Mouse (Mus musculus) left cerebral cortex, adult 8-10 months (tissue): Measurements from ENCODE around the gene Sapcd1. TPM values are rescaled to one million over a fixed set of nuclear protein-coding genes. Genes with fewer than 3 reads are reported as not detected.

Experiments
- DNase-seq, 2 experiments: peaks; one replicate each; pipeline ENCODE4 v3.0.0; 2022; ENCODE audit warnings: low spot score in 2 of 2
- total RNA-seq, 4 experiments: library from RNA; stranded (reverse); gene quantifications; 2 replicates each; pipeline ENCODE4 v1.2.4; 2022

Sapcd1 gene
- total RNA-seq, 4 experiments from 2014 or later: 0.59 to 0.67 TPM; not detected in 2

DNA sequence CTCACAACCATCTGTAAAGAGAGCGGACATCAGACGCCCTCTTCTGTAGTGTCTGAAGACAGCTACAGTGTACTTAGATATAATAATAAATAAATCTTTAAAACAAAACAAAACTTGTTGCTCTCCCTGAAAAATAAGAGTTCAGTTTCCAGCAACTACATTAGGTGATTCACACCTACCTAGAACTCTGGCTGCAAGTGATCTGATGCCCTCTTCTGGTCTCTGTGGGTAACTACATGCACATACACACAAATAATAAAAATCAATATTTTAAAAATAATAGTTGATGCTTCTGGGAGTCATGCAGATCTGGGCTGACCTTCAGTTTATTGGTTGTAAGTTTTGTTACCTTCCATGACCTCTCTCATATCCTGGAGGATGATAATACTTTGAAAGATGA is 43.6 kb downstream of the Sapcd1 start:
- no peak for DNase-seq

- no peak for DNase-seq
Observed at GRCm38 (mm10) chr17:34982328-34982727, 45.5 kb downstream of the Sapcd1 start.

DNA sequence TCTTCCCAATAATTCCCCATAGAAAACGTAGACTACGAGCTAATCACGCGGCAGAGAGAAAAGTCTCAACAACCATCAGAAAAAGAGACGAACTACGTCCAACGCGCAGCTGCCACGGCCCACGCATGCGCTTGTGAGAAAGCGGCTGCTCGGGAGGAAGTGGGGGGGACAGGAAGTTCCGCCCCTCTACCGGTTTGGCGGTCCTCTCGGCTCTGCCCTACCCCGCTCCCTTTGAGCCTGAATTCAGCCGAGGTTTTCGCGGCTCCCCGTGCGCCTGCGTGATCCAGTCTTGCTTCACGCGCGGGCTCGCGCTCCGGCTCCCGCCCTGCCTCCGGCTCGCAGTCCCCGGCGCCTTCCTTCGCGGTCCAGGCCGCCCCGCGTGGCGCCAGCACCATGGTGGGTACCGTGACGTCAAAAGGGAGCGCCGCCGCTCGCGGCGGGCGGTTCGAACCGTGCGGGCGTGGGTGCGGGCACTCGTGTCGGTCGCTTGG is 46.1 kb downstream of the Sapcd1 start, which contains the start of gene Lsm2:
Gene Lsm2, plus strand, starts transcription at position 173 of the 491 bp plus-strand sequence.
- peak; percentile 88 to 90 for DNase-seq

- no peak for DNase-seq
Observed at GRCm38 (mm10) chr17:34980655-34981054, 47.2 kb downstream of the Sapcd1 start.

- DNase-seq: no peak
Observed at GRCm38 (mm10) chr17:34979631-34980030, 48.2 kb downstream of the Sapcd1 start.

- DNase-seq: no peak
Observed at GRCm38 (mm10) chr17:34978239-34978638, 49.6 kb downstream of the Sapcd1 start.

DNA sequence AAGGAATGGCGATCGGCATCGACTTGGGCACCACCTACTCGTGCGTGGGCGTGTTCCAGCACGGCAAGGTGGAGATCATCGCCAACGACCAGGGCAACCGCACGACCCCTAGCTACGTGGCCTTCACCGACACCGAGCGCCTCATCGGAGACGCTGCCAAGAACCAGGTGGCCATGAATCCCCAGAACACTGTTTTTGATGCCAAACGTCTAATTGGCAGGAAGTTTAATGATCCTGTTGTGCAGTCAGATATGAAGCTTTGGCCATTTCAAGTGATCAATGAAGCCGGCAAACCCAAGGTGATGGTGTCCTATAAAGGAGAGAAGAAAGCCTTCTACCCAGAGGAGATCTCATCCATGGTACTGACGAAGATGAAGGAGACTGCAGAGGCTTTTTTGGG is 50.8 kb downstream of the Sapcd1 start:
- DNase-seq: no peak

Other genes with a start within 250 kb of the Sapcd1 start
- gene Cyp21a1, start 223.5 kb downstream of the Sapcd1 start, total RNA-seq: 1 to 10 TPM in 2 of 4 experiments, not detected in 2; 3.1 to 3.7 TPM
- 10 to 100 TPM; 45.3 to 49.5 (median 47.7) TPM for gene Stk19, start 191.1 kb downstream of the Sapcd1 start, total RNA-seq
- 10 to 100 TPM; 31.8 to 37.2 (median 34.0) TPM for gene Dxo, start 191.0 kb downstream of the Sapcd1 start, total RNA-seq
- gene Skiv2l, start 177.8 kb downstream of the Sapcd1 start, total RNA-seq: 10 to 100 TPM; 61.1 to 73.1 (median 67.3) TPM
- 10 to 100 TPM; 34.8 to 38.3 (median 37.2) TPM for gene Nelfe, start 177.6 kb downstream of the Sapcd1 start, total RNA-seq
- under 1 TPM in 1 of 4 experiments, not detected in 3; 0.43 TPM for gene Cfb, start 165.5 kb downstream of the Sapcd1 start, total RNA-seq
- gene Zbtb12, start 148.5 kb downstream of the Sapcd1 start, total RNA-seq: 1 to 10 TPM; 8.3 to 9.1 (median 9.0) TPM
- not detected for gene Gm20547, start 146.0 kb downstream of the Sapcd1 start, total RNA-seq
- gene C2, start 129.8 kb downstream of the Sapcd1 start, total RNA-seq: 1 to 10 TPM; 1.6 to 5.9 (median 4.0) TPM
- gene Ehmt2, start 129.5 kb downstream of the Sapcd1 start, total RNA-seq: 100 to 1,000 TPM; 182 to 191 (median 185) TPM
- under 1 TPM; 0.33 to 0.66 (median 0.51) TPM for gene Slc44a4, start 113.5 kb downstream of the Sapcd1 start, total RNA-seq
- 10 to 100 TPM; 40.1 to 44.4 (median 42.7) TPM for gene Neu1, start 96.8 kb downstream of the Sapcd1 start, total RNA-seq
- gene Hspa1b, start 68.8 kb downstream of the Sapcd1 start, total RNA-seq: 10 to 100 TPM in 2 of 4 experiments, 1 to 10 TPM in 2; 6.9 to 13.1 (median 10.4) TPM
- gene Gm20481, start 58.1 kb downstream of the Sapcd1 start, total RNA-seq: not detected
- 10 to 100 TPM; 11.9 to 17.5 (median 13.7) TPM for gene Hspa1a, start 55.9 kb downstream of the Sapcd1 start, total RNA-seq
- gene Hspa1l, start 55.3 kb downstream of the Sapcd1 start, total RNA-seq: under 1 TPM; 0.24 to 0.72 (median 0.58) TPM
- gene Lsm2, start 46.2 kb downstream of the Sapcd1 start, total RNA-seq: 10 to 100 TPM; 14.1 to 22.5 (median 17.3) TPM
- gene Vars, start 27.0 kb downstream of the Sapcd1 start, total RNA-seq: 10 to 100 TPM; 43.5 to 53.0 (median 48.2) TPM
- 1 to 10 TPM in 3 of 4 experiments, under 1 TPM in 1; 0.95 to 1.5 (median 1.3) TPM for gene Vwa7, start 11.4 kb downstream of the Sapcd1 start, total RNA-seq
- gene Msh5, start 18.7 kb upstream of the Sapcd1 start, total RNA-seq: 1 to 10 TPM in 1 of 4 experiments, under 1 TPM in 2, not detected in 1; 0.34 to 1.2 (median 0.78) TPM
- 10 to 100 TPM; 10.2 to 18.3 (median 11.8) TPM for gene Clic1, start 21.9 kb upstream of the Sapcd1 start, total RNA-seq
- 10 to 100 TPM; 13.1 to 20.2 (median 14.8) TPM for gene Ddah2, start 31.0 kb upstream of the Sapcd1 start, total RNA-seq
- gene Ly6g6c, start 37.4 kb upstream of the Sapcd1 start, total RNA-seq: not detected
- gene Mpig6b, start 38.2 kb upstream of the Sapcd1 start, total RNA-seq: under 1 TPM in 1 of 4 experiments, not detected in 3; 0.15 TPM
- 1 to 10 TPM; 3.7 to 4.9 (median 4.0) TPM for gene Ly6g6e, start 48.9 kb upstream of the Sapcd1 start, total RNA-seq
- gene Ly6g6d, start 50.0 kb upstream of the Sapcd1 start, total RNA-seq: 1 to 10 TPM in 3 of 4 experiments, under 1 TPM in 1; 0.70 to 1.8 (median 1.3) TPM
- under 1 TPM in 2 of 4 experiments, not detected in 2; 0.50 to 0.54 TPM for gene Ly6g6f, start 57.6 kb upstream of the Sapcd1 start, total RNA-seq
- 100 to 1,000 TPM; 117 to 125 (median 121) TPM for gene Abhd16a, start 61.2 kb upstream of the Sapcd1 start, total RNA-seq
- not detected for gene Ly6g5c, start 80.3 kb upstream of the Sapcd1 start, total RNA-seq
- gene Ly6g5b, start 87.4 kb upstream of the Sapcd1 start, total RNA-seq: under 1 TPM; 0.32 to 1.00 (median 0.46) TPM
- gene Gpank1, start 93.4 kb upstream of the Sapcd1 start, total RNA-seq: 10 to 100 TPM; 19.7 to 24.5 (median 22.8) TPM
- 100 to 1,000 TPM; 188 to 228 (median 194) TPM for gene Csnk2b, start 94.0 kb upstream of the Sapcd1 start, total RNA-seq
- 10 to 100 TPM; 25.6 to 34.3 (median 30.1) TPM for gene D17H6S53E, start 98.4 kb upstream of the Sapcd1 start, total RNA-seq
- not detected for gene Apom, start 104.0 kb upstream of the Sapcd1 start, total RNA-seq
- 100 to 1,000 TPM; 263 to 306 (median 290) TPM for gene Bag6, start 107.2 kb upstream of the Sapcd1 start, total RNA-seq
- 100 to 1,000 TPM; 272 to 295 (median 280) TPM for gene Prrc2a, start 136.9 kb upstream of the Sapcd1 start, total RNA-seq
- gene Aif1, start 148.1 kb upstream of the Sapcd1 start, total RNA-seq: 10 to 100 TPM; 11.2 to 30.3 (median 17.4) TPM
- gene Lst1, start 160.4 kb upstream of the Sapcd1 start, total RNA-seq: 10 to 100 TPM in 1 of 4 experiments, 1 to 10 TPM in 3; 6.5 to 10.1 (median 7.9) TPM
- gene Ltb, start 166.4 kb upstream of the Sapcd1 start, total RNA-seq: 1 to 10 TPM in 3 of 4 experiments, not detected in 1; 1.0 to 1.6 (median 1.2) TPM
- under 1 TPM in 1 of 4 experiments, not detected in 3; 0.39 TPM for gene Tnf, start 174.0 kb upstream of the Sapcd1 start, total RNA-seq
- gene Lta, start 177.3 kb upstream of the Sapcd1 start, total RNA-seq: 1 to 10 TPM in 1 of 4 experiments, under 1 TPM in 3; 0.28 to 1.2 (median 0.58) TPM
- gene Gm16181, start 192.8 kb upstream of the Sapcd1 start, total RNA-seq: not detected
- 100 to 1,000 TPM; 552 to 589 (median 575) TPM for gene Atp6v1g2, start 205.6 kb upstream of the Sapcd1 start, total RNA-seq
- gene Nfkbil1, start 207.8 kb upstream of the Sapcd1 start, total RNA-seq: 10 to 100 TPM; 14.1 to 18.8 (median 17.1) TPM
- gene Ddx39b, start 213.7 kb upstream of the Sapcd1 start, total RNA-seq: 100 to 1,000 TPM; 175 to 212 (median 200) TPM
- 10 to 100 TPM; 29.5 to 72.8 (median 47.5) TPM for gene H2-D1, start 234.7 kb upstream of the Sapcd1 start, total RNA-seq